Mouse (Mus musculus) MEL (cell line): Measurements from ENCODE around the gene Rock2.

Experiments used
- CHD2 ChIP-seq: IDR thresholded peaks from 2 replicates; pipeline ENCODE4 v1.6.1; 2011; ENCODE audit warnings: low read length, improper control_type of control experiment
- CTCF ChIP-seq, 3 experiments: IDR thresholded peaks in 2 of 3; conservative IDR thresholded peaks in 1 of 3; 2 replicates each; pipeline ENCODE4 v1.5.1; 2011 to 2012; ENCODE audit warnings: low read length in 3 of 3, low read depth in 2 of 3, mild to moderate bottlenecking in 2 of 3, improper control_type of control experiment in 1 of 3, inconsistent platforms in 1 of 3, mixed read lengths in 1 of 3, moderate library complexity in 1 of 3; ENCODE audit not compliant: control insufficient read depth in 1 of 3, insufficient read depth in 1 of 3, poor library complexity in 1 of 3, severe bottlenecking in 1 of 3
- ETS1 ChIP-seq: IDR thresholded peaks from 2 replicates; pipeline ENCODE4 v1.6.1; 2012; ENCODE audit warnings: low read depth, mild to moderate bottlenecking, inconsistent platforms, low read length, improper control_type of control experiment, moderate library complexity
- GATA1 ChIP-seq: IDR thresholded peaks from 2 replicates; pipeline ENCODE4 v1.6.1; 2011; ENCODE audit warnings: low read depth, low read length, improper control_type of control experiment
- HCFC1 ChIP-seq: IDR thresholded peaks from 2 replicates; pipeline ENCODE4 v1.6.1; 2012; ENCODE audit warnings: low read depth, mild to moderate bottlenecking, inconsistent platforms, low read length, improper control_type of control experiment, moderate library complexity
- MAX ChIP-seq: IDR thresholded peaks from 2 replicates; pipeline ENCODE4 v1.6.1; 2011; ENCODE audit warnings: low read length, improper control_type of control experiment
- POLR2A ChIP-seq, 2 experiments: IDR thresholded peaks; 2 replicates each; pipeline ENCODE4 v1.6.1; 2011 to 2012; ENCODE audit warnings: low read length in 2 of 2, mild to moderate bottlenecking in 2 of 2, control low read depth in 1 of 2, improper control_type of control experiment in 1 of 2, low read depth in 1 of 2, moderate library complexity in 1 of 2; ENCODE audit not compliant: control insufficient read depth in 1 of 2, insufficient read depth in 1 of 2, poor library complexity in 1 of 2
- POLR2AphosphoS2 ChIP-seq: IDR thresholded peaks from 2 replicates; pipeline ENCODE4 v1.6.1; 2011; ENCODE audit warnings: low read length, improper control_type of control experiment
- UBTF ChIP-seq: IDR thresholded peaks from 2 replicates; pipeline ENCODE4 v1.6.1; 2012; ENCODE audit warnings: low read depth, mild to moderate bottlenecking, inconsistent platforms, low read length, improper control_type of control experiment, moderate library complexity, borderline replicate concordance; ENCODE audit not compliant: insufficient read depth
- USF1 ChIP-seq: IDR thresholded peaks from 2 replicates; pipeline ENCODE4 v1.6.1; 2014; ENCODE audit warnings: low read depth, mild to moderate bottlenecking, inconsistent platforms, low read length, improper control_type of control experiment, moderate library complexity
- ZC3H11A ChIP-seq: IDR thresholded peaks from 2 replicates; pipeline ENCODE4 v1.6.1; 2012; ENCODE audit warnings: low read depth, mild to moderate bottlenecking, inconsistent platforms, low read length, improper control_type of control experiment

GRCm38 (mm10) chr12:16847204-16847792 is 47.4 kb upstream of the Rock2 start:
- no peak for TF ChIP-seq POLR2A (IDR thresholded peaks at IDR 0.05; ENCODE audit: control insufficient read depth in 1 of 2, insufficient read depth in 1 of 2, low read depth in 1 of 2, low read length in 2 of 2, poor library complexity in 1 of 2)
- no peak for TF ChIP-seq POLR2AphosphoS2
- TF ChIP-seq ETS1, result no peak
- no peak for TF ChIP-seq MAX
- no peak for TF ChIP-seq ZC3H11A
- TF ChIP-seq UBTF, result no peak
- no peak for TF ChIP-seq CTCF (IDR thresholded peaks at IDR 0.05 in 2 of 3, conservative IDR thresholded peaks at IDR 0.05 in 1 of 3; ENCODE audit: control insufficient read depth in 1 of 3, insufficient read depth in 1 of 3, low read depth in 2 of 3, low read length in 3 of 3, poor library complexity in 1 of 3, severe bottlenecking in 1 of 3)
- TF ChIP-seq GATA1, result no peak
- no peak for TF ChIP-seq CHD2
- TF ChIP-seq USF1, result no peak
- no peak for TF ChIP-seq HCFC1
